Mouse (Mus musculus): Measurements from ENCODE around the gene Wfdc1.

Wfdc1 gene

DNA sequence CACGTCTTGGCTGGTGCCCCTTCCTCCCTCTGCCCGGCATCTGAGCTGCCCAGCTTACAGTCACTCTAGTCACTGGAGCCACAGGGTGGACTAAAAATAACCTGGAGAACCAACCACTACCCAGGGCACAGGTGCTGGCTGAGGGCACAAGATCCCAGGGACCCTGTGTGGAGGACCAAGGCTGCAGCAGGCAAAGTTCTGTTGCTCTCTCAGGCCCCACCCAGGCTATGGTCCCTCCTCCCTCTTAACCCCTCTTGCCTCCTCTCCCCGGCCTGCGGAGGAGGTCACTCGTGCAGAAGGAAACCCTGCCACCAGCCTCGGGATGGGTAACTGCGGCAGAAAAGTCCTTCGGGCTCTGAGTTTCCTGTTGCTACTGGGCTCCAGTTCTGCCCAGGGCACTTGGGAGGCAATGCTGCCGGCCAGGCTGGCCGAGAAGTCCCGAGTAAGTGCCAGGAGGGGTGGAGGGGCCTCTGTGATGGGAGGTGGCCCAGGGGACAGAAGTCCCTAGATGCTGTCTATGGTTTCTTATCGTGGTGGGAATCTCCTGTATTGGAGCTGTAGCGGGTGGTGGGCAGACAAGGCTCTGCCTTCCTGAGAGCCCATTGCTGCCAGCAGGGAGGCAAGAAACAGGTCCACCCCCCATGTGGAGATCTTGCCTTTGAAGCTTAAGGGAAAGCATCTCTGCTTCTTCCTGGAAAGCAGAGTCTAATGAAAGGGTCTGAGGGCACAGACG, at the start of gene Wfdc1:
TSS of gene Wfdc1 (plus strand) at position 147 of the 733 bp plus-strand sequence.
- no peak for DNase-seq (ENCODE audit: low read depth, low spot score)

DNA sequence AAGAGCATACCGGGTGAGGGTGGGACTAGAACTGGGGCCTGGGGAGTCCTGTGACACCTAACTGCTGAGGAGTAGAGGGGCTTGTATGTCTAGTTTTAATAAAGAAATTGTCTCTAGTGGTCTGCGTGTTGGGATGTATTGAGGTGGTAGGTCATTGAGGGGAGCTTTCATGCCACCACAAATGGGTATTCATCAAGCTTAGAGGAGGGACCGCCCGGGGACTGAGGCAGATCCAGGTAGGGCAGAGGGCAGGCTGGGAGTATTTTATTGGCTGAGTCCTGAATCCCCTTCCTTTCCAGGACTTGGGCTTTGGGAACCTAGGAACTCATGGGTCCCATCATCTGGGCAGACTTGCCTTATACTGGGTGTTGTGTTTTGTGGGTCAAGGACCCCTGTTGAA, 49.4 kb upstream of the Wfdc1 start:
- DNase-seq (ENCODE audit: low read depth, low spot score): no peak

DNA sequence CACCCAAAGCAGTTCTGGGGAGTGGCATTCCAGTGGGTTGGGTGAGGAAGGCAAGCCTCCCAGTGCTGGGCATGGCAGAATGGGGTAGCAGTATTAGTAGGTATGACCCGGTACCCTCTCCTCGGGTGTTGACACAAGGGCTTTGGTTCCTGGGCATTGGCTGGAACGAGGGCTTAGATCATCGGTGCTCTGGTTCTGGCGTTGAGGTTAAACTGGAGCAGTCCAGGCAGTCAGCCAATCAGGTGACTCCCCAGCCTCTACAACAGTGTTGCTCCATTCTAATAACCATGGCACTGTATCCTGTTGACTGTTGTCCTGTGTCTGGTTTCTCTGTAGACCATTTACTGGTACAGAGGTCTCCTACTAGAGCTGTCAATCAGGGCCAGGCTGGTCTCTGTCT, 48.6 kb upstream of the Wfdc1 start:
- no peak for DNase-seq (ENCODE audit: low read depth, low spot score)

DNA sequence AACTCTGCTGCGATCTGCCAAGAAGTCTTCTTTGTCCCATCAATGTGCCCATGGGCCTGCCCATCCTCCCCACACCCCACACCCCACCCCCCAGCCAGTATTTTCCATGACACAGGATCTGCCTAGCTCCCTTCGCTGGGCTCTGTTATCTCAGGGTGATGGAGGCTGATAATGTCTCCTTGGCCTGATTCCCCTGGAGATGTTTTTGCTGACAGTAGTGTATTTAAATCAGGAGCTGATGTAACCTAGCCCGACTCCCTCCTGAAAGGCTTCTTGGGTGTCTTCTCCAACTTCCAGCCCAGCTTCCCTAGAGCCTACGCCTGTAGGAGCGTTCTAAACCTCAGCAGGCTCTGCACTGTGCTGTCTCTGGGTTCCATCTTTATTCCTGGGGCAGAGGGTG, 47.3 kb upstream of the Wfdc1 start:
- no peak for DNase-seq (ENCODE audit: low read depth, low spot score)

DNA sequence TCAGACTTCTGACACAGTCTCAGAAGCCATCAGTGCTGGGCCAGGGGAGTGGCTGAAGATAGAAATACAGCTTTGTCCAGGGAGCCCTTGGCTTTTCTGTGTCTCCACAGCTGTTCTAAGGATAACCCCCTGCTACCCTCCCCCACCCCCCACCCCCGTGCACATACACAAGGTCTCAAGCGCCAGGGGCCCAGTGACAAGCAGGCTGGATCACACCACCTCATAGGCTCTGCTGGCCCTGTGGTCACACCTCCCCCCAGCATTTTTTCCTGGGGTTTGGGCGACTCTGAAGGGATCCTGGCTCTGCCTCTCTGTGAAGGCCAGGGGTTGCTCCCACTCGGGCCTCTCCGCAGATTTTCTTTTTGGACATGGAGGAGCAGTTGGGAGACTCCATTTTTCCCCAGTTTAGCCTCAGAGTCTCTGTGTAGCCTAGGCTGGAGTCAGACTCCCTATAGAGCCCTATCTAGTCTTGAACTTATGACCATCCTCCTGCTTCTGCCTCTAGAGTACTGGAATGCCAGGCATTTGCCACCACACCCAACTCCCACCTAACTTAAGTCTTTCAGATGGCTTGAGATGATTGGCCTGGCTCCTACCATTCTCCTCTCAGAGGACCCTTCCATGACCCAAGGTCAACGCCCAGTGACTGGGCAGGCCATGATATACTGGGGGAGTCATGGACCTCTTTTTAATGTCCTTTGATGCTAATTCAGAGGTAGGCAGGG, 45.9 kb upstream of the Wfdc1 start:
- DNase-seq (ENCODE audit: low read depth, low spot score): no peak

DNA sequence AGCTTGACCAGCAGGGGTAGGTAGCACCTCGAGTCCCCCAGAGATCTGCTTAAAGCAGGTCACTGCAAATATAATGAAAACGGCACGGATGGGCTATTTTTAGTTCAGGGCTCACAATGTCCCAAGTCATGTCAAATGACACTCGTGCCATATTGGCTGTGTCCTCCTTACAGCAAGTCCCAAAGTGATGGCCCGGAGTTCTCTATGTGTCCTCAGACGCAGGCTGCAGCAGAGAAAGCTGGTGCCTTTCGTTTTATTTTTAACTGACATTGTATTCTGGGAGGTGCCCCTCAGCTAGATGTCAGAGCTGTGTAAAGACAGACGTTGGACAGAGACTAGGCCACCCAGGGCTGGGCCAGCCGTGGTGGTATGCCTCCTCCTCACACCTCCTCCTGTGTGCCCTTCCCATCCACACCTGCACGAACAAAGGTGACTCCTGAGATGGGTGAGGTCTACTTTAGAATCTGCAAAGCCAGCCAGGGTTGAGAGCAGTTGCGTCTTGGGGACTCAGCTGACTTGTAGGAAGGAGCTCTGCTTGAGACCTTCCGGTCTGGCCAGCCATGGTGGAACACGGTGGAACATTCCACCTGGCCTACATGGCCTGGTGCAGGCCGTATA, 45.2 kb upstream of the Wfdc1 start:
- DNase-seq (ENCODE audit: low read depth, low spot score): no peak

DNA sequence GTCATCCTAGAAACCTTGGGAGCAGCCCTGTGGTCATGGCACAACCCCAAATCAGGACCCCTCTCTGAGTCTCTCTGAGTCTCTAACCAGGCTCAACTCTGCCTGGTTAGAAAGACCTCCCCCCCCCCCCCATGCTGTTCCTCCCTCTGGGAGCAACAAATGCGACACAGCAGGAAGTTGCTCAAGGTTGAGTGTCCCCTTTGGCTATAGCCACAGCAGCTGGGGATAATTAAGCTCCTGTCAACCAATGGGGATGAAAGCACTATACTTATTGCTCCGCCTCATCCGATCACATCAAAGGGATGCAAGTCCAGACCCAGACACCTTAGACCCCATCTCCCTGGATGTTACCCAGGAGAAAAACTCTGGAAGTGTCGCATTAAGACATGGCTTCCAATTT, 43.6 kb upstream of the Wfdc1 start:
- DNase-seq (ENCODE audit: low read depth, low spot score): no peak

DNA sequence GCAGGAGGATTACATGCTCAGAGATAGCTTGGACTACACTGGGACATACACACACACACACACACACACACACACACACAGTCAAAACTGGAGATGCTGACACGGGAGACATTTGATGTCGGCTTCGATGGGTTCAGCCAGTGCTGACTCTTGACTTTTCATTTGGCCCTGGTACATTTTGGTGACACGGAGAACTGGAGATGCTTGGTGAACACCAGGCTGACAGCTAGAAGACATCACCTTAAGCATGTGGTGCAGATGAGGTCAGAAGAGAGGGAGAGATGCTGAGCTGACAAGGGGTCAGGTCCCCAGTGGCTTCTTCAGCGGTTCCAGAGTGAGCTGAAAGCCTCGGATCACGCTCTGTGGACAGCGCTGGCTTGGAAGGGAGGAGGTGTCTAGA, 43.1 kb upstream of the Wfdc1 start:
- DNase-seq (ENCODE audit: low read depth, low spot score): no peak

DNA sequence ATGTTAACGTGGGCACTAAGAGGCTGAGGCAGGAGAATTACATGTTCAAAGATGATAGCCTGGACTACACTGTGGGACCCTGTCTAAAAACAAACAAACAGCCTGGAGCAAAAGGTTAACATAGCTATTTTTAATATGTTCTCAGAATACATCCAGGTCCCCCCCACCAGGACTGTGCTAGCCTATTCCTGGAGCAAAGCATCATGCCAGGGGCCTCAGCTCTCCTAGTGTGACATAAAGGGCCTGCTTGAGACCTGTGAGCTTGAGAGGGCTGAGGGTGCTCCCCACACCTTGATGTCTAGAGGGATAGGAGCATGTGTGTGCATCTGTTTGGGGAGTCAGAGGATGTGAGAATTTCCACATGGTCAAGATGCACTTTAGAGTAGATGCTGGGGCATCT, 42.4 kb upstream of the Wfdc1 start:
- DNase-seq (ENCODE audit: low read depth, low spot score): no peak

DNA sequence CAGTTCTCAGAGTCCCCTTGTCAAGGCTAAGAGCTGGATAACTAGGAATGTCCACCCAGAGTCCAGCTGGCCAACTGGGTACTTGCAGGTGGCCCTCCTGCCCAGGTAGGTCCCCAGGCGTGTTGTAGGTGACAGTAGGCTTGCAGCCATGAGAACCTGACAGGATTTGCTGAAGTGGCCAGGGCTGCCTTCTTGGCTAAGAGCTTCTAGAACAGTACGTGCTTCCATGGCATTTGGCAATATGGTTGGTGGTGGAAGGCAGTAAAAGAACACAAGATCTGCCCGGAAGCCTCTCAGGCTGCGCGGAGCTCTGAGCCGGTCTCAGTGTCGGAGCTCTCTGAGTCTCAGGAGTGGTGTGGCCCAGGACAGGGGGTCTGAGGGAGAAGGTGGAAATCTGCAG, 41.2 kb upstream of the Wfdc1 start:
- no peak for DNase-seq (ENCODE audit: low read depth, low spot score)

DNA sequence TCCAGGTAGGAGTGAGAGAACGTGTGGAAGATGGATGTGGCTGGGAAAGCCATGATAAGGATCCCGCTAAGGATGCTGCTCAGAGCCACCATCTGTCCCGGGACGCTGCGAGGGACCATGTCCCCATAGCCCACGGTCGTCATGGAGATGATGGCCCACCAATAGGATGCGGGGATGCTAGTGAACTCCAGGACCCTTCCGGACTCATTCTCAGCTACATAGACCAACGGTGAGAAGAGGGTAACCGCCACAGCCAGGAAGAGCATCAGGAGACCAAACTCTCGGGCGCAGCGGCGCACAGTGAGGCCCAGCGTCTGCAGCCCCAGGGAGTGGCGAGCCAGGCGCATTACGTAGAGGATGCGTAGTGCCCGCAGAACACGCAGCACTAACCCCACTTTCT, 40.4 kb upstream of the Wfdc1 start:
- DNase-seq (ENCODE audit: low read depth, low spot score): no peak

DNA sequence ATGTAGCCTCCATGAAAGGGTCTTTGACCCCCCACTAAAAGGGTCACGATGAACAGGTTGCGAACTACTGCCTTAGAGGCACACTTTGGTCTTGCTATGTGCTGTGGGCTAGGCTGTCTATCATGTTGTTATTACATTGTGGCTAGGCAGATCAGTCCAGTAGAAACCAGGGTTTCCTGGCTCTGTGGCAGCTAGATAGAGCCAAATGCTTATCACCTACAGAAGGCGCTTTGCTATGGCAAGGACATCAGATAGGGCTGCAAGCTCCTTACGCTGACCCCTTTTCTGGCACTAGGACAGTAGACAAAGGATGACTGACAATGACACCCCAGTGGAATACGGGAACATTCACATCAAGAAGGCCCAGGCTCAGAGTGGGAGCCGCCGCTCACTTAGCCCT, 39.0 kb upstream of the Wfdc1 start:
- no peak for DNase-seq (ENCODE audit: low read depth, low spot score)

DNA sequence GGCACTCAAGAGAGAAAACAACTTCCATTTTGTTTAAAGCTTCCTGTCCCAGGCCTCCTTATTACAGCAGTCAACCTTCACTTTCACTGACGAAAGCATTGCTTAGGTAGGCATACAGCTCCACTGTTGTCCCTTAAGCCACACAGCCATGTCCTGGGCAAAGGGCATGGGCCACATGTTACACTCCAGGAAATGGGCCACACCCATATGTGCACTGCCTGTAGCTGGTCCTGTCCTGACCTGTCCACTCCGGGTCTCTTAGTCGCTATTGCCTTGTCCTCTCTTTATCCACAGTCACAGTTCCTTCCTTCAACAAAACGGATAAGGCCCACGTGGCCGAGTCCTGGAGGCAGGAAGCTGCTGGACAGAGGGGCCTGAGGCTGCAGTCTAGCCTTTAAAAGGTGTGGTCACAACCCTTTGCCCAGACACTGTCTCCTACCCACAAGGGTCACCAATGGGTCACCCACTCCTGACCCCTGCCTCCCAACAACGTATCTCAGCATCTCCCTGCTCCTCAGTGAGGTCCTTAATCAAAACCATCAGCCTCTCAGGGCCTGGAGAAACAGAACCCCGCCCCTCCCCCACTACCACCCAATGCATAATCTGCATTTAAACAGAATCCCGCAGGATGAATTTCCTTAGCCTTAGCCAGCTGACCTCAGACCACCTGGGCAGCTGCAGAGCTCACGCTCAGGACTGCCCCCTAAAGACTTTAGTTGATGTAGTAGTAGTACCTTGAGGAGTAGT, 38.4 kb upstream of the Wfdc1 start:
- DNase-seq (ENCODE audit: low read depth, low spot score): no peak

DNA sequence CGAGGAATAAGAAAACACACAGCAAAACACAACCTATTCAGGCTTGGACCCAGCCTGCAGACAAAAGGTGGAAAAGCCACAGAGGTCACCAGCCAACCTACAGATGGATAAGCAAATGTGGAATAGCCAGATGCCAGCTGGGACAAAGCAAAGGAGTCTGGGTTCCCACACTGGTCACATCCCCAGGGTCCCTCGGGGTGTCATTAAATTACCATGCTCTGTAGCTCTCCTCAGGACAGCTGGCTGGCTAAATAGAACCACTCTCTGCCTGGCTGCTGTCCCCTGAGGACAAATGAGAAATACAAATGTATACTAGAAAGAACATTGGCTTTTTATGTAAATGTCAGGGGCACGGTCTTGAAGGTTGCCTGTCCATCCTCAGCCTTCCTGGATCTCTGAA, 35.3 kb upstream of the Wfdc1 start:
- DNase-seq (ENCODE audit: low read depth, low spot score): no peak

DNA sequence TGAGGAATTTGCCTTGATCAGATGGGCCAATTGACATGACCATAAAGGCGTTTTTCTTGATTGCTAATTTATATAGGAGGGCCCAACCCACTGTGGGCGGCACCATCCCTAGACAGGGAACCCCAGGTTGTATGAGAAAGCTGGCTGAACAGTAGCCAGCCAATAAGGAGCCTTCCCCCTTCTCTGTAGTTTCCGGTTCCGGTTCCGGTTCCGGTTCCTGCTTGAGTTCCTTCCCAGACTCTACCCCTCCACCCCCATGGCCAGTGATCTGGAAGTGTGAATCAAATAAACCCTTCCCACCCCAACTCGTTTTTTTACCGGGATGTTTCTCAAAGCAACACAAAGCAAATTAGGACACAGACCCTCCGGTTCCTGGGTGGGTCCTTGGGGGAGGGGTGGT, 33.9 kb upstream of the Wfdc1 start:
- DNase-seq (ENCODE audit: low read depth, low spot score): no peak

DNA sequence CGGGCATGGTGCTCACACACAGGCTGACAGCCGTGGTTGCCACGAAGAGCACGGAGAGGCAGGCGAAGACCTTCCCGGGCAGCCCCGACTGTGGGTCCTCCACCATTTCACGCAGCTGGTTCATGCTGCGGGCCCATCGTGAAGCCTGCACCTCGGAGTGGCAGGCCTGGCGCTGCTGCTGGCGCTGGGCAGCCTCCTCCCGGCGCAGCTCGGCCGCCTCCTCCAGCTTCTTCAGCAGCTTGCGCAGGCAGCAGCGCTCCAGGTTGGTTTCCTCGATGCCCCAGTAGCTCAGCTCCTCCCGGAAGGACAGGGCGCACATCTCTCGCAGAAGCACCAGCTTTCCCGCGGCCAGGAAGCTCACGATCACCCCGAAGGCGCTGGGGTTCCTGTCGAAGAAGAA, 33.3 kb upstream of the Wfdc1 start:
- no peak for DNase-seq (ENCODE audit: low read depth, low spot score)

DNA sequence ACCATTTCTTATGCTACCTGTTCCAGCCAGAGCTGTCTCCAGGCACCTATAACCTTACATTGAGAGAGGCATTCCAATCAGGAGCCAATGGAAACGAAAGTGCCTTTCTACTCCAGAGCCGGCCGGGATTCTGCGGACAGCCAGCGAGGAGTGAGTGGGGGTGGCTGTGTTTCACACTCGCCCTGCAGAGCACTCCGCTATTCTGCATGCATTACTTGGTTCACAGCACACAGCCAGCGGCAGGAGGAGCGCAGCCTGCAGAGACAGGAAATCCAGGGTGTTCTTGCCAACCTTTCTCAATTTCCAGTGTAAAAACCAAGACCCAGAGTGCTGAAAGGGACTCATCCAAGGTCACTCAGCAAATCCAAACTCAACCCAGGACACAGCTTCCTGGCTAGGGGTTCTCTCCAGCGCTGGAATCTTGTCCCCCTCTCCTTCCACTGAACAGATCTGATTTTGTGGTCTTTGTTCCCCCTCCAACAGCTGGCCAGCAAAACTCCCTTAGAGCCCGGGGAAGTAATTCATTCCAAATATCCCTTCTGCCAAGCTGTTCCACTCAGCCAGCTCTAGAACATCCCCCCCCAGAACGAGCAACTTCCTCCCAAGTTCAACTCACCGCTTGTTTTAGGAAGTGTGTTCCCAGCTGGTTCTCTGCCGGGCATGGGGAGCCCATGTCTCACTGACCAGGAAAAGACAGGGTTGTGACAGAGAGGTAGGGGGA, 31.4 kb upstream of the Wfdc1 start:
- DNase-seq (ENCODE audit: low read depth, low spot score): no peak

DNA sequence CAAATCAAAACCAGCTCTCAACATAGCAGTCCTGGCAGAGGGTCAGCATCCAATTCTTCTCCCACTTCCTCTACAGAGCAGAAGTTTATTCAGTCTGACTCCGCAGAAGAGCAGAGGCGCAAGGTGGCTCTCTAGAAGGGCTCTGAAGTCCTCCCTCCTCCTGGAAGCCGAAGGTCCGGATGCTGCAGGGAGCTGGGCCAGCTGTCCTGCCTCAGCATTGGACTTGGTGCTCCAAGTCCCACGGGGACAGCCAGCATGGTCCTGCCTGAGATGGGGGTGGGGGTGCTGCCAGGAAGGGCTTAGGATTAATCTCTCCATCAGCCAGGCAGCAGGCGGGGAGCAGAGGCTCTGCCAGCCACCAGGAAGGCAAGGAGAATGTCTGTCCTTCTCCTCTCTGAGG, 30.8 kb upstream of the Wfdc1 start, which contains the start of gene Kcng4:
TSS of gene Kcng4 (minus strand) at position 303 of the 400 bp plus-strand sequence.
- DNase-seq (ENCODE audit: low read depth, low spot score): no peak

DNA sequence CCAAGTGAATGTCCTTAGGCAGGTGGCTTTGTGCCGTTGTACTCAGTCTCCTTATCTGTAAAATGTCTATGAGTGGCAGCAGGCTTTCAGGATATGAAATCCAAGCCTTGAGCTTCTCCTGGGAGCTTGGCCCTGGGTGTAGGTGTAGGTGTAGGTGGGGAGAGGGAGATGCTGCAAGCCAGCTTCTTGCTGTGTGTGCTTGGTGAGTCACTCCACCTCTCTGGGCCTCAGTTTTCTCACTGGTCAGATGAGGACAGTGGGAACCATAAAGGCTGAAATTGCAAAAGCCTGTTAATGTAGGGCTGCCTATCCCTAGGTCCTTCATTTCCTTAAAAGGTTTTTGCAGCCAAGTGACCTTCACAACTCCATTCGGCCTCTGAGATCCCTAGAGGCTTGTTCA, 30.2 kb upstream of the Wfdc1 start:
- DNase-seq (ENCODE audit: low read depth, low spot score): no peak

DNA sequence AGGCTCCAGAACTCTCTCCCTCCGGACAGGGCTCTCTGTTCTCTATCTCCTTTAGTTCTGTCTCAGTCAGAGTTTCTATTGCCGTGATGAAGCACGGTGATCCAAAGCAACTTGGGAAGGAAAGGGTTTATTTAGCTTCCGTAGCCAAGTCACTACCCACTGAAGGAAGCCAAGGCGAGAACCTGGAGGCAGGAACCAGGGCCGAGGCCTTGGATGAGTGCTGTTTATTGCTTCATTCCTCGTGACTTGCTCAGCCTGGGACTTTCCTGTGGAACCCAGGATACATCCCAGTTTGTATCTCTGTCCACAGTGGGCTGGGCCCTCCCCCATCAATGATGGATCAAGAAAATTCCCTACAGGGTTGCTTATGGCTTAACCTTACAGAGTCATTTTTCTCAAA, 29.4 kb upstream of the Wfdc1 start:
- DNase-seq (ENCODE audit: low read depth, low spot score): no peak

DNA sequence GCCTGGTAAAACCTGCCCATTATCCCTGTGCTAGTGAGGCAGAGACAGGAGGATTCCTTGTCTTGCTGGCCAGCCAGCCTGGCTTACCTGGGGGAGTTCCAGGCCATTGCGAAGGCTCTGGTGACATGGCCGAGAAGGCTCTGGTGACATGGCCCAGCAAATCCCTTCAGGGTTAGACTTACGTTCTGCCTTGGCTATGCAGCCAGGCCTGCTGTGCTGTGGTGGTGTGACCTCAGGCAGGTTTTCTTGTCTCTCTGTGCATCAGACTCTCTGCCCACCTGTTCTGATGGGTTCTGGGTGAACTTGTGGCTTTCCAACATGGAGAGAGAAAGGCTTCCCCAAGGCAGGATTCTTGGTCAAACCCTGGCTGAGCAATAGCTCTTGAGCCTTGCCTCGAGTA, 28.8 kb upstream of the Wfdc1 start:
- no peak for DNase-seq (ENCODE audit: low read depth, low spot score)

DNA sequence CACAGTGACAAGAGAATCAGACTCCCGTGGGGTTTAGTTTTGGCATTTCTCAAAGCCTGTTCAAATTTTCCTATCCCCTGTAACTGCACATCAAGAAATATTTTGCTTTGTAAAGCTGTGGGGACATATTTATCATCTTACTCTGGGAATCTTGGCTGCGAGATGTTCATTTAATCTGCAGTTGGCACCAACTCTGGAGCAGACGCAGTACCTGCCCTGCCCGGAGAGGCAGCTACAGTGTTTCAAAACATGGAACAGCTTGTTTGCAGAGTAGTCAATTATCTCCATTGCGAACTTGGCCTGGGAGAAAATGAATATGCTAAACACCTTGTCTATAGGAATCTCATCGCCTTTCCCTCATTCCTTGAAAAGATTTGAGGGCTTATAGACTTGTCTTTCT, 27.9 kb upstream of the Wfdc1 start:
- DNase-seq (ENCODE audit: low read depth, low spot score): no peak
